Mouse (Mus musculus) hindbrain, embryonic 14.5 days (tissue): ENCODE results near the gene Emilin2. TPM values are rescaled to one million over a fixed set of nuclear protein-coding genes. Genes with fewer than 3 reads are reported as not detected.

Experiments
- ATAC-seq: fragments of 200-750 bp; cut with Nextera tagmentation; 2 replicates; pipeline ENCODE4 v1.8.0; 2017; ENCODE audit warnings: moderate number of reproducible peaks, mild to moderate bottlenecking, moderate TSS enrichment, moderate library complexity; ENCODE audit not compliant: low FRiP score
- DNase-seq: peaks from one replicate; pipeline ENCODE4 v3.0.0-alpha.2; 2015; ENCODE audit warnings: low spot score
- H3K27ac ChIP-seq: fragments of 300-500 bp; sonication (generic); 2 replicates; pipeline ENCODE4 v1.5.1; 2014; ENCODE audit warnings: mild to moderate bottlenecking, moderate library complexity
- H3K27me3 ChIP-seq: fragments of 300-500 bp; sonication (generic); 2 replicates; pipeline ENCODE4 v1.6.1; 2014; ENCODE audit warnings: mild to moderate bottlenecking, low read length, mixed read lengths; ENCODE audit not compliant: control insufficient read depth, insufficient read depth
- H3K36me3 ChIP-seq: fragments of 300-500 bp; sonication (generic); replicated peaks from 2 replicates; pipeline ENCODE4 v1.6.1; 2014; ENCODE audit not compliant: control insufficient read depth, insufficient read depth
- H3K4me1 ChIP-seq: fragments of 300-500 bp; sonication (generic); replicated peaks from 2 replicates; pipeline ENCODE4 v1.6.1; 2014; ENCODE audit warnings: antibody characterized with exemption, low read length, mixed read lengths; ENCODE audit not compliant: control insufficient read depth, insufficient read depth
- H3K4me2 ChIP-seq: fragments of 300-500 bp; sonication (generic); replicated peaks from 2 replicates; pipeline ENCODE4 v1.6.1; 2014; ENCODE audit warnings: mild to moderate bottlenecking, moderate library complexity
- H3K4me3 ChIP-seq: fragments of 300-500 bp; sonication (generic); replicated peaks from 2 replicates; pipeline ENCODE4 v1.5.1; 2014; ENCODE audit warnings: mild to moderate bottlenecking, low read length
- H3K9ac ChIP-seq: fragments of 300-500 bp; sonication (generic); 2 replicates; pipeline ENCODE4 v1.6.1; 2014
- H3K9me3 ChIP-seq: fragments of 300-500 bp; sonication (generic); 2 replicates; pipeline ENCODE4 v1.6.1; 2016; ENCODE audit warnings: low read length; ENCODE audit not compliant: control insufficient read depth
- WGBS: fragments of 180-500 bp; shearing (Covaris S2); extraction: QIAGEN DNeasy Blood & Tissue Kit; methylation state at CpG from one replicate; pipeline ENCODE4 v1.1.7; 2014; 5-methylcytosine and 5-hydroxymethylcytosine counted together
- polyA plus RNA-seq: library from polyadenylated mRNA; unstranded; fragments of >200 nt; fragmentation: Nextera tagmentation; extraction: Ambion mirVana; gene quantifications from 2 replicates; pipeline ENCODE4 v1.2.1, GENCODE M21; 2014

The Emilin2 gene
- polyA plus RNA-seq, 1 experiment from 2014 or later, result 2.3 TPM

DNA sequence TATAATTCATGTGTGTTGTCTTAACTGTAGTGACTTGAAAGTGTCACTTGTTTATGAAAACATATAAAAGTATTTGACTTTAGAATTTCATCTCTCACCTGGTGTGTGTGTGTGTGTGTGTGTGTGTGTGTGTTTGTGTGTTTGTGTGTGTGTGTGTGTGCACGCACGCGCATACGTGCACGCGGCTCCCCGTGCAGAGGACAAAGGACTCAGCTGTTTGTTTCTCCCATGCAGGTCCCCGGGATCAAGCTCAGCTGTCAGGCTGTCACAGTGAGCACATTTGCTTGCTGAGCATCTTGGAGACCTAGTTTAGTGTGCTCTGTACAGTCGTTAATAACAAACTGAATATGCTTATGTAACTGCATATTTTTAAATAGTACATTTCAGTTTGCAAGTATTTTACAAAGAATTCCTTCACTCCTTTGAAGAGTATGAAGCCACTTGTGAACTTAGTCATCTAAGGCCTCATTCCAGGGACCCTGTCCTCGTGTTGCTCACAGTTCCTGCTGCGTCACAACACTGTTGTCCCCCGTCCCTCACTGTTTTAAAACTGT lies 77.7 kb downstream of the Emilin2 start:
- Histone ChIP-seq H3K36me3 (peaks cover 71% of the 10 kb centered on the region), H3K4me3 (no peak overlapping the region), H3K9me3 (no peaks in the 10 kb centered on the region), H3K4me2 (no peak overlapping the region), H3K27ac (no peak overlapping the region), H3K27me3 (no peaks in the 10 kb centered on the region), H3K4me1 (no peaks in the 10 kb centered on the region), H3K9ac (no peak overlapping the region)
- DNase-seq (no peak), ATAC-seq (no peak)
- WGBS, result 84% methylated on average over 12 of the region's 12 CpGs

- no peak overlapping the region for H3K4me2 ChIP-seq
- no peak overlapping the region for H3K9ac ChIP-seq
- 98% methylated on average over 4 of the region's 4 CpGs for WGBS
- DNase-seq (no peak), ATAC-seq (no peak)
- H3K9me3 ChIP-seq, result no peaks in the 10 kb centered on the region
- peaks cover 63% of the 10 kb centered on the region for H3K36me3 ChIP-seq
- no peak overlapping the region for H3K4me3 ChIP-seq
- no peaks in the 10 kb centered on the region for H3K4me1 ChIP-seq
- no peak overlapping the region for H3K27ac ChIP-seq
- H3K27me3 ChIP-seq, result no peaks in the 10 kb centered on the region
These were observed 78.6 kb downstream of the Emilin2 start for GRCm38 (mm10) chr17:71233210-71233609.

- Histone ChIP-seq H3K9ac (no peak overlapping the region), H3K27me3 (no peaks in the 10 kb centered on the region), H3K4me1 (no peaks in the 10 kb centered on the region), H3K9me3 (no peaks in the 10 kb centered on the region), H3K4me3 (no peak overlapping the region), H3K4me2 (no peak overlapping the region), H3K36me3 (peaks cover 51% of the 10 kb centered on the region), H3K27ac (no peak overlapping the region)
- ATAC-seq, result no peak
- DNase-seq, result no peak
- 97% methylated on average over 2 of the region's 2 CpGs for WGBS
These were observed 79.8 kb downstream of the Emilin2 start for GRCm38 (mm10) chr17:71231998-71232397.

DNA sequence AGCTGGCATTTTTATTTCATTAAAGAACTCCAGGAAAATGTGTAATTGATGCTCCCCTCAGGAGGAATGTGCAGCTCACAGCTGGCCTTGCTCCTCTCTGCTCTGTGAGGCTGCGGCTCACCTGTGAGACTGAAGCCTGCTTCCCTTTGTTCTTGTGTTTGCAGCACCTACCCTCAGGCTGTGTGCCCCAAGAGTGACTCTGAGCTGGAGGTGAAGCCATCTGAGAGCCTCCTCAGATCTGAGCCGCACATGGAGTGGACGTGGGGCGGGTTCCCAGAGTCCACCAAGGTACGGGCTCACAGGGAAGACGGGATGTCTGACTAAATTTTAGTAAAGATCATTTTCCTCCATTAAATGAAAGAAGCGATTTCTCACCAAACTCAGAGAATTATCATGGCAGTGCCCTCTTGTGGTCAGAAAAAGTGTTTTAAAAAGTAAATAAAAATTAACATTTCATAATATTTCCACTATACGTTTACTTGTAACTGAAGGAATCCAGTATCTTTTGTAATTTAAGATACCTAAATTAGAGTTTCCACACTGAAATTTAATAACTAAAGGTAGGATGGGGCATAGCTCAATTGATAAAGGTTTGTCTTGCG lies 81.6 kb downstream of the Emilin2 start:
- DNase-seq, result peak; percentile 64
- Histone ChIP-seq H3K4me1 (no peaks in the 10 kb centered on the region), H3K27me3 (no peaks in the 10 kb centered on the region), H3K9me3 (no peaks in the 10 kb centered on the region), H3K4me2 (no peak overlapping the region), H3K4me3 (no peak overlapping the region), H3K27ac (no peak overlapping the region), H3K36me3 (peaks cover 39% of the 10 kb centered on the region), H3K9ac (no peak overlapping the region)
- no peak for ATAC-seq
- WGBS, result 79% methylated on average over 9 of the region's 9 CpGs

GRCm38 (mm10) chr17:71228651-71229050 lies 83.1 kb downstream of the Emilin2 start:
- ATAC-seq, result no peak
- Histone ChIP-seq H3K27me3 (no peaks in the 10 kb centered on the region), H3K4me2 (no peak overlapping the region), H3K36me3 (peaks cover 34% of the 10 kb centered on the region), H3K9me3 (no peaks in the 10 kb centered on the region), H3K9ac (no peak overlapping the region), H3K4me3 (no peak overlapping the region), H3K4me1 (no peaks in the 10 kb centered on the region), H3K27ac (no peak overlapping the region)
- DNase-seq, result no peak
- WGBS, result 85% methylated on average over 7 of the region's 7 CpGs

GRCm38 (mm10) chr17:71227128-71227895 lies 84.5 kb downstream of the Emilin2 start:
- H3K4me1 ChIP-seq, result no peaks in the 10 kb centered on the region
- H3K27ac ChIP-seq, result no peak overlapping the region
- DNase-seq (no peak), ATAC-seq (no peak)
- no peak overlapping the region for H3K9ac ChIP-seq
- no peaks in the 10 kb centered on the region for H3K27me3 ChIP-seq
- 86% methylated on average over 9 of the region's 9 CpGs for WGBS
- no peak overlapping the region for H3K4me2 ChIP-seq
- H3K9me3 ChIP-seq, result no peaks in the 10 kb centered on the region
- peaks cover 27% of the 10 kb centered on the region; the same call in 1 of the 2 replicates for H3K36me3 ChIP-seq
- H3K4me3 ChIP-seq, result no peak overlapping the region

- Histone ChIP-seq H3K4me3 (no peak overlapping the region), H3K9me3 (no peaks in the 10 kb centered on the region), H3K36me3 (0 out of 2 replicates have a peak, but pooled peaks cover 14% of the 10 kb centered on the region), H3K9ac (no peak overlapping the region), H3K4me2 (no peak overlapping the region), H3K4me1 (no peaks in the 10 kb centered on the region), H3K27ac (no peak overlapping the region), H3K27me3 (no peaks in the 10 kb centered on the region)
- ATAC-seq, result no peak
- DNase-seq, result no peak
- 27% methylated on average over 5 of the region's 5 CpGs for WGBS
These were observed 86.7 kb downstream of the Emilin2 start for GRCm38 (mm10) chr17:71225091-71225490.

DNA sequence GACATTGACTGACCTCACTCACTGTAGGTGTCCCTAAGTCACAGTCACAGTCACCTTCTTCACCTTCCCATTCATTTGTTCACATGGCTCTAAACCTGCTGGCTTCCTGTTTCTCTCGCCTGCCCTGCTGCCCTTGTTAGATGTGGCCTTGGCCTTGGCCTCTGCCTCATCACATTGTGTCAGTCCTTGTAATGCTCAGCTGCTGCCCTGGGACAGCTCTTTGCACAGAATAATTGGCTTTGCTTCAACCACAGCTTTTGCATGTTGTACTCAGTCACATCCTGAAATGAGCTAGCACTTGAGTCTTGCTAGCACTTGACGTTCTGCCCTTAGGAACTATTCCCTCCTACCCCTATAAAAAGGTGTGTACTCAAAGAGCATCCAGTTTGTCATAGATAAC lies 87.3 kb downstream of the Emilin2 start:
- Histone ChIP-seq H3K27me3 (no peaks in the 10 kb centered on the region), H3K4me3 (no peak overlapping the region), H3K4me2 (no peak overlapping the region), H3K27ac (no peak overlapping the region), H3K4me1 (no peaks in the 10 kb centered on the region), H3K9ac (no peak overlapping the region), H3K36me3 (0 out of 2 replicates have a peak, but pooled peaks cover 14% of the 10 kb centered on the region), H3K9me3 (no peaks in the 10 kb centered on the region)
- no peak for ATAC-seq
- WGBS, result 64% methylated on average over 2 of the region's 2 CpGs
- no peak for DNase-seq

DNA sequence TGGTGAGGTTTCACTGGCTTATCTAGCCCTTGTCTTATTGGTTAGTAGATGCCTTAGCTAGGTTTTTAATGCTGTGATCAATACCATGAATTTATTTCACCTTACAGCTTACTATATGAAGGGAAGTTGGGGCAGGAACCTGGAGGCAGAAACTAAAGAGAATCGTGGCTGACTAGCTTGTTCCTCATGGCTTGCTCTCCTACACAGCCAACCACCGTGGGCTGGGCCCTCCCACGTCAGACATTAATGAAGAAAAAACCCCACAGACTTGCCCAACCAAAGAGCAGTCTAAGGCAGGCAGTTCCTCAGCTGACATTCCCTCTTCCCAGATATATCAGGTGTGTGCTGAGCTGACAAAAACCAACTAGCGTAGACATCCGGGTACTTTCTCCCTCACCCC lies 88.1 kb downstream of the Emilin2 start:
- DNase-seq (no peak), ATAC-seq (no peak)
- 83% methylated on average over 5 of the region's 5 CpGs for WGBS

More for the DNA sequence above, 88.1 kb downstream of the Emilin2 start:
- Histone ChIP-seq H3K27ac (no peak overlapping the region), H3K4me1 (no peaks in the 10 kb centered on the region), H3K27me3 (no peaks in the 10 kb centered on the region), H3K4me3 (no peak overlapping the region), H3K9me3 (no peaks in the 10 kb centered on the region), H3K36me3 (0 out of 2 replicates have a peak, but pooled peaks cover 14% of the 10 kb centered on the region), H3K9ac (no peak overlapping the region), H3K4me2 (no peak overlapping the region)
